Mouse (Mus musculus): ENCODE data around the gene Serpinf1. TPM values are rescaled to one million over a fixed set of nuclear protein-coding genes. Genes with fewer than 3 reads are reported as not detected.

Serpinf1 gene
- polyA plus RNA-seq, 1 experiment from 2014 or later: 29.8 TPM

DNA sequence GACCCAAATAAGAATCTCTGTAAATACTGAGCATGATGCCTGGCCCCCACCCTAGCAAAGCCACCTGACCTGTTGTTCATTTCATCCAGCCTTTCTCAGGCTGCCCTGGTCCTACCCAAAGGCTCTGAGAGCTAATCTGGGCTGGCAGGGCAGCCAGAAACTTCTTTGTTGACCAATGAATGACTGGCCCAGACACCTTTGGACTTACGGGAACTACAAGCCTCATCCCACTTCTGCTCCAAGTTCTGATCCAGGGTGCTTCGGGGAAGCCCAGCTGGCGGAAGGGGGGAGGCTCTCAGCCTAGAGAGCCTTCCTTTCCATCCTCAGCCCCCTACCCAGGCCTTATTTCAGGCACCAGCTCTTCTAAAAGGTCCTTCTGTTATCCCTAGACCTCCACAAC lies 16.3 kb upstream of the Serpinf1 start:
- Histone ChIP-seq H3K9ac (no peak overlapping the region), H3K4me2 (no peak overlapping the region), H3K27me3 (replicated peaks) (no peaks in the 10 kb centered on the region), H3K4me3 (no peak overlapping the region), H3K9me3 (no peaks in the 10 kb centered on the region), H3K36me3 (replicated peaks) (0 out of 2 replicates have a peak, but pooled peaks cover 5% of the 10 kb centered on the region), H3K4me1 (no peaks in the 10 kb centered on the region), H3K27ac (no peak overlapping the region)
- ATAC-seq (replicated peaks): no peak
- 89% methylated on average over 3 of the region's 3 CpGs for WGBS

DNA sequence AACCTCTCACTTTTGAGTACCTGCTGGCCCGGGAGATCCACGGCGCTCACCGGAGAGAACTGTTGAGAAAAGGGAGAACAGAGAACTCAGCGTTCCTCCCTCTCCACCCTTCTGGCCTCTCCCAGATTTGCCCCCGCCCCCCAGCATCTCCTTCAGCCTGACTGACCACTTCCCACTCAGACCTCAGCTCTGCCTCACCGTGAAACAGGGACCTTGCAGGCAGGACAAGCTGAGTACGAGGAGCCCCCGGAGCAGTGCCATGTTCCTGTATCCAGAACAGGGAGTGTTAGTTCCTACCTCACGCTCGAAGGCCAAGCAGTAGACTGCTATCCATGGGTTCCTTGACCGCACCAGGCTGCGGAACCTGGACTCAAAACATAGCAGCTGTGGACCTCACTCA lies 15.7 kb upstream of the Serpinf1 start:
- Histone ChIP-seq H3K4me3 (no peak overlapping the region), H3K4me2 (no peak overlapping the region), H3K4me1 (no peaks in the 10 kb centered on the region), H3K27me3 (replicated peaks) (no peaks in the 10 kb centered on the region), H3K36me3 (replicated peaks) (0 out of 2 replicates have a peak, but pooled peaks cover 5% of the 10 kb centered on the region), H3K27ac (no peak overlapping the region), H3K9ac (no peak overlapping the region), H3K9me3 (no peaks in the 10 kb centered on the region)
- 89% methylated on average over 13 of the region's 13 CpGs for WGBS
- ATAC-seq (replicated peaks): no peak

DNA sequence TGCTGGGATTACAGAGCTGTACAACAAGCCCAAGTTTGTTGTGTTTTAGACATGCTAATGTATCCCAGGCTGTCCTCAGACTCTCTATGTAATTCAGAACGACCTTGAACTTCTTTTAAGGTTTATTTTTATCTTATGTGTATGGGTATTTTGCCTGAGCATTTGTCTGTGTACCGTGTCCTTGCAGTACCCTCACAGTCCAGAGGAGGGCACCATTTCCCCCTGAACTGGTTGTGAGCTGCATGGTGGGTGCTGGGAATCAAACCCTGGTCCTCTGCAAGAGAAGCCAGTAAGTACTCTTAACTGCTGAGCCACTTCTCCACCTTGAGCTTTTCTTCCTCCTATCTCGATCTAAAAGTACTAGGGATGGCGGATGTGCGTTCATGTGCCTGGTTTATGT lies 11.6 kb upstream of the Serpinf1 start:
- H3K9ac ChIP-seq: no peak overlapping the region

DNA sequence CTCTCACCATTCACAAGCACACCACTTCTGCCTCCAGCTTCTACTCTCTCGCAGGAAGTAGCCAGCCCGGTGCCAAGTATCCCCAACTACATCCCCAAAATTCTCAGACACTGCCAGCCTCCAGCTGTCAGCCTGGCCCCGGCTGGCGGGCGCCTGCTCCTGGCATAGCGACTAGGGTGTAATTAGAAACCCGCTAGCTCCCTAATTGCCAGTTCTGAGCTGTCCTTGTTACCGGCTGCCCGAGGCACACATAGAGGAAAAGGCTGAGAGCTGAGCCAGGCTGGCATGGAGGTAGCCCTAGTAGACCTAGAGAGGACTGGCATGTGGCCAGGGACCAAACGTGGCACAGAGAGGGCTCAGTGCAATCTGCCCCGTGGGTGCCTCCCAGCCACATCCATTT lies 8.8 kb upstream of the Serpinf1 start:
- Histone ChIP-seq H3K4me3 (no peak overlapping the region), H3K27me3 (replicated peaks) (no peaks in the 10 kb centered on the region), H3K4me2 (no peak overlapping the region), H3K9ac (no peak overlapping the region), H3K36me3 (replicated peaks) (no peaks in the 10 kb centered on the region), H3K27ac (no peak overlapping the region), H3K9me3 (no peaks in the 10 kb centered on the region), H3K4me1 (no peaks in the 10 kb centered on the region)
- WGBS: 72% methylated on average over 11 of the region's 11 CpGs
- ATAC-seq (replicated peaks): no peak

More for the DNA sequence above, 11.6 kb upstream of the Serpinf1 start:
- Histone ChIP-seq H3K4me2 (no peak overlapping the region), H3K4me1 (no peaks in the 10 kb centered on the region), H3K4me3 (no peak overlapping the region), H3K9me3 (no peaks in the 10 kb centered on the region), H3K27me3 (replicated peaks) (no peaks in the 10 kb centered on the region), H3K36me3 (replicated peaks) (no peaks in the 10 kb centered on the region), H3K27ac (no peak overlapping the region)
- no peak for ATAC-seq (replicated peaks)
- 88% methylated on average over 5 of the region's 5 CpGs for WGBS

DNA sequence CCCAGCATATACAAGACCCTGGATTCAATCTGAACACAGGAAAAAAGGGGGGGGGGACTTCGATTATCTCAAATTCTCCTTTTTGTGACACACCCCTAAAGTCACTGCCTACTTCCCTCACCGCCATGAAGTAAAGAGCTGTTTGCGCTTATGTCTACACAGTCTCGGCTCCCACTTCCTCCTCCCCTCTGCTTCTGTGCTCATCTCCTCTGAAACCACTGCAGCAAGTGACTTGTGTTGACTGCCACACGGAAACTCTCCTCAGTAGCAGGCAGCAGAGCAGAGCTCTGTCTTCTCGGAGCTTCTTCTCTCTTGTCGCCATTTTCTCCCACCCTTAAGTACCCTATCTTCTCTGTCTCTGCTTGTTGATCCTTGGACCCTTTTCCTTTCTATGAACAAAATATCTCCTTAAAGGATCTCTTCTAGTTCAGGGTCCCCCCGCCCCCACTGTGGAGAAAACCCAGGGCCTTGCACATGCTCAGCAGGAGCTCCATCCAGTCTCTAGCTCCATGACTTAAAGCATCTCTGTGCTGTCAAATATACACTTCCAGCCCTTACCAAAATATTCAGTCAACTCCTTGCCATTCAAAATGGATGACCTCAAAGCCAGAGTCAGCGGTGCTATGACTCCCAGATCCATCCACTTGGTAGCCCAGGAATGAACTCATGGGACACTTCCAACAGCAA lies 6.7 kb upstream of the Serpinf1 start:
- 85% methylated on average over 9 of the region's 9 CpGs for WGBS
- H3K4me3 ChIP-seq: no peak overlapping the region
- no peak overlapping the region for H3K27ac ChIP-seq
- H3K4me1 ChIP-seq: no peaks in the 10 kb centered on the region
- ATAC-seq (replicated peaks): no peak
- no peak overlapping the region for H3K9ac ChIP-seq
- no peak overlapping the region for H3K4me2 ChIP-seq
- no peaks in the 10 kb centered on the region for H3K36me3 ChIP-seq (replicated peaks)
- H3K9me3 ChIP-seq: no peaks in the 10 kb centered on the region
- H3K27me3 ChIP-seq (replicated peaks): no peaks in the 10 kb centered on the region

DNA sequence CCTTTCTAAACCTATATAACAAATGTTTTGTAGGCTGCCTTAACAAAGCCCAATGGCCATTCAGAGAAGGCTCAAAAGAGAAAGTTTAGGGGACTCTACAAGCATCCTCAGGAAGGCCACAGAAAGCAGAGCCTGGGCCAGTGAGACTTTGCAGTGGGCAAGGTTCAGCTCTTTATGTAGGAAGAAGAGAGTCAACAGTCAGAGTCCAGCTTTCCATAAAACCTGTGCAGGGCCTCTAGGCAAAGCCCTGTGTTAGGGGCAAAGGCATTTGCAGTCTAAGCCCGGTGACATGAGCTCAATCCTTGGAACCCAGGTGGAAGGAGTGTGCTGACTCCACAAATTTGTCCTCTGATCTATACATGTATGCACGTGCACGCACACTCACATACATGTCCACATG lies 2.0 kb upstream of the Serpinf1 start:
- no peak for ATAC-seq (replicated peaks)
- Histone ChIP-seq H3K4me3 (no peak overlapping the region), H3K9ac (no peak overlapping the region), H3K4me2 (no peak overlapping the region), H3K4me1 (no peaks in the 10 kb centered on the region), H3K9me3 (no peaks in the 10 kb centered on the region), H3K27me3 (replicated peaks) (no peaks in the 10 kb centered on the region), H3K36me3 (replicated peaks) (no peaks in the 10 kb centered on the region), H3K27ac (no peak overlapping the region)
- 86% methylated on average over 3 of the region's 3 CpGs for WGBS

DNA sequence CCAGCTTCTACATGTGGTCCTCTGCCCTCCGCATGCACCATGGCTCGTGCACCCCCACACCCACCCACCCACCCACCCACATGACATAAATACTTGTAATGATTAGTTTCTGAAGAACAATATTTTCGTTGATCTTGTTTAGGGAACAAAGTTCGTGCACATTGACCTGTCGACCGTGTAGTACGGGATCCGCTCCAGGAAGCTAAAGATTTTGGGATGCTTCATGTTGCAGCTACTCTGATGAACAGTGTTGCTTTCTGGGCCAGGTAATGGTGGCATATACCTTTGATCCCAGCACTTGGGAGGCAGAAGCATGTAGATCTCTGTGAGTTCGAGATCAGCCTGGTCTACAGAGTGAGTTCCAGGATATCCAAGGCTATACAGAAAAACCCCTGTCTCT lies 1.5 kb upstream of the Serpinf1 start:
- Histone ChIP-seq H3K36me3 (replicated peaks) (no peaks in the 10 kb centered on the region), H3K4me3 (no peak overlapping the region), H3K4me2 (no peak overlapping the region), H3K4me1 (no peaks in the 10 kb centered on the region), H3K27me3 (replicated peaks) (no peaks in the 10 kb centered on the region), H3K9ac (no peak overlapping the region), H3K9me3 (no peaks in the 10 kb centered on the region), H3K27ac (no peak overlapping the region)
- 91% methylated on average over 9 of the region's 9 CpGs for WGBS
- no peak for ATAC-seq (replicated peaks)

DNA sequence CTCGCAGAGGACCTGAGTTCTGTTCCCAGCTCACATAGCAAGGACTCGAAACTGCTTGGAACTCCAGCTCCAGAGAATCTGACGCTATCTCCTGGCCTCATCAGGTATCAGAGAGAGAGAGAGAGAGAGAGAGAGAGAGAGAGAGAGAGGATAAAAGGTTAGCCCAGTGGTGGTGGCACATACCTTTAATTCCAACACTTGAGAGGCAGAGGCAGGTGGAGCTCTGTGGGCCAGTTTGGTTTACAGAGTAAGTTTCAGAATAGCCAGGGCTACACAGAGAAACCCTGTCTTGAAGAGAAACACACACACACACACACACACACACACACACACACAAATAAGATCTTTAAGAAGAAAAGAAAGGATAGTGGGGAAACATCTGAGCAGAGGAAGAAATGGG lies 590 bp upstream of the Serpinf1 start:
- H3K4me1 ChIP-seq: no peaks in the 10 kb centered on the region
- H3K4me2 ChIP-seq: no peak overlapping the region
- H3K27me3 ChIP-seq (replicated peaks): no peaks in the 10 kb centered on the region
- no peak overlapping the region for H3K4me3 ChIP-seq
- no peaks in the 10 kb centered on the region for H3K9me3 ChIP-seq
- no peak overlapping the region for H3K9ac ChIP-seq
- no peak overlapping the region for H3K27ac ChIP-seq
- no peaks in the 10 kb centered on the region for H3K36me3 ChIP-seq (replicated peaks)
- ATAC-seq (replicated peaks): no peak
- 88% methylated on average over 3 of the region's 3 CpGs for WGBS

DNA sequence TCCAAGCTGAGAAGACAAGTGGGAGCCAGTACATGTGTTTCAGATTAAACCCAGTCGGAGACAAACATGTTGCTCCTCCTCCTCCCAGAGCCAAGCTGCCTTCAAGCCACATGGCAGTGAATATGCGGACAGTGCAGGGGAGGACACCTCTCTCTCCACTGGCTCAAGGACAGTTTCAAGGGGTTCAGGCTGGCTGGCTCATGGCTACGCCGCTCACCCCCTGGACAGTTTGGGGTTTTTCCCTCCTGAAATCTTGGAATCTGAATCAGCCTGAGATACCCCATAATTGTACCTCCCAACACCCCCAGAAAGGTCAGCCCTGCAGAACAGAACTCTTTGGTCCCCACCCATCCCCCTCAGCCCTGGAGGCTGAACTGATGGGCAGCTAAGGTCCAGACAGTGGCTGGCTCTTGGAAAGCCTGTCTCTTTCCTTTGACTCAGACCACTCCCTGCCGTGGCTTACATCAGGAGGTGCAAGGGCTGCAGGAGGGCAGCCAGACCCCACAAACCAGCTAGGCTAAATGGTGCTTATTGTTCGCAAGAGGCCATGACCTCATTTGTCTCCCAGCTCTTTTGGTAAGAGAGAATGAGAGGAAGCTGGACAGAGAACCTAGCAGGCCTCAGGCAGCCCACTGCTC lies 1.0 kb downstream of the Serpinf1 start:
- H3K4me2 ChIP-seq: no peak overlapping the region
- ATAC-seq (replicated peaks): no peak

DNA sequence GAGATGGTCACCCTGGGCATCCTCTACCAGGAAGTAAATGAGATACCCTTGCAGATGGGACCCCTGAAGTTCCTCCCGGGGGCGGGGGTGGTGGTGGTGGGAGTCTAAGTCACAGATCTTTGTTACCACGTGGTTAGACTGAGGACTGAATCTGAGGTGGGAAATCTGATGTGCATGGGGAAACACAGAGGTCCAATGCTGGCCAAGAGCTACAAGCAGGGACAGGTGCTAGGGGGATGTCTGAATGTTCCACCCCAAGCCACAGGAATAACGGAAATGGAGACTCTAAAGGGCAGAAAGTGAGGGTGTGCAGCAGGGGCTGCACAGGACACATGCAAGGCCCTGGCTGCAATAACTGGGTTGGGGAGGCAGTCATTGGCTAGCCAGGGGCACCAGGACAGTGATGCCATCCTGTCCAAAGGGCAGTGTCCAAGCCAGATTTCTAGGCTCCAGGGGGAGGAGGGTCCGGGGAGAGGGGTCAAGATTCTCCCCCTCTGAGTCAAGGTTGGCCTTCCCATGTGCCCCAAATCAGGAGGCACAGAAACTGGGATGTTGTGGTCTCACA lies 1.6 kb downstream of the Serpinf1 start:
- H3K4me1 ChIP-seq: no peaks in the 10 kb centered on the region
- no peak overlapping the region for H3K4me3 ChIP-seq
- no peaks in the 10 kb centered on the region for H3K36me3 ChIP-seq (replicated peaks)
- 73% methylated on average over 5 of the region's 5 CpGs for WGBS
- no peak overlapping the region for H3K4me2 ChIP-seq
- no peaks in the 10 kb centered on the region for H3K9me3 ChIP-seq
- no peak for ATAC-seq (replicated peaks)
- no peaks in the 10 kb centered on the region for H3K27me3 ChIP-seq (replicated peaks)
- no peak overlapping the region for H3K27ac ChIP-seq
- no peak overlapping the region for H3K9ac ChIP-seq

More for the DNA sequence above, 1.0 kb downstream of the Serpinf1 start:
- H3K36me3 ChIP-seq (replicated peaks): no peaks in the 10 kb centered on the region
- 47% methylated on average over 6 of the region's 6 CpGs for WGBS
- H3K9me3 ChIP-seq: no peaks in the 10 kb centered on the region
- no peaks in the 10 kb centered on the region for H3K4me1 ChIP-seq
- no peak overlapping the region for H3K9ac ChIP-seq
- no peak overlapping the region for H3K4me3 ChIP-seq
- no peak overlapping the region for H3K27ac ChIP-seq
- no peaks in the 10 kb centered on the region for H3K27me3 ChIP-seq (replicated peaks)

DNA sequence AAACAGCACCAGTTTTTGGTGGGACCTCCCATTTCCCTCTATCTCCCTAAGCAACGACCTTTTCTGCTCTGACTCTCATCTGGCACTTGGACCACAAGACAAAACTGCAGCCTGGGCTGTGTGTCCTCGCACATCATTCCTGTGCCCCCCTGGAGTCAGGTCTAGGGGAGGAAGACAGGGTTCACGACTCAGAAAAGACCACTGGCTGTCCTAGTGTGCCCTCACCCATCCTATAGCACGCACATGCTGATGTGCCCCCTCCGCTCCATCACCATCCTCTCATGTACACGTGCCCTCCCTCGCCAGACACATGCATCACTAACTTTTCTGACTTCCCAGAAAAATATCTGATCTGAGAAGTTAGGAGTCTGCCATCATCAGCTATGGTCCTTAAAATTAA lies 2.5 kb downstream of the Serpinf1 start:
- Histone ChIP-seq H3K4me1 (no peaks in the 10 kb centered on the region), H3K27me3 (replicated peaks) (no peaks in the 10 kb centered on the region), H3K9ac (no peak overlapping the region), H3K4me3 (no peak overlapping the region), H3K9me3 (no peaks in the 10 kb centered on the region), H3K36me3 (replicated peaks) (no peaks in the 10 kb centered on the region), H3K27ac (no peak overlapping the region), H3K4me2 (no peak overlapping the region)
- 83% methylated on average over 7 of the region's 7 CpGs for WGBS
- ATAC-seq (replicated peaks): no peak

DNA sequence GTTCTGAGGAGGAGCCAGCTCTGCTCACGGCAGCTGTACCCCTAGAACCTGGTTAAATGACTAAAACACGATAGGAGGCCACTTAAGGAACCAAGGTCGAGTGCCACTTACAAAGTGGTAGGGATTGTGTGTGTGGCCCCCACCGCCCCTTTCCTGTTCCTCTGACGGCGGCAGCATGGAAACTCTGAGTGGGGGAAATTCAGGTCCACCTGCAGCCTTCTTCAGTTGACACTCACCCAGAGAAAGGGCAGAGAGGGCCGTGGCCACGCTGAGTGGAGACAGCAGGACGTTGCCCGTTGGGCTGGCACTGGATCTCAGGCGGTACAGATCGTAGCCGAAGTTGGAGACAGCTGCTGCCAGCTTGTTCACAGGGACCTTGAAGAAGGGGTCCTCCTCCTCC lies 6.5 kb downstream of the Serpinf1 start:
- no peaks in the 10 kb centered on the region for H3K36me3 ChIP-seq (replicated peaks)
- ATAC-seq (replicated peaks): no peak
- H3K9me3 ChIP-seq: no peaks in the 10 kb centered on the region
- no peak overlapping the region for H3K9ac ChIP-seq
- no peaks in the 10 kb centered on the region for H3K27me3 ChIP-seq (replicated peaks)
- no peak overlapping the region for H3K27ac ChIP-seq
- H3K4me2 ChIP-seq: no peak overlapping the region
- H3K4me1 ChIP-seq: no peaks in the 10 kb centered on the region
- 88% methylated on average over 13 of the region's 13 CpGs for WGBS
- H3K4me3 ChIP-seq: no peak overlapping the region

DNA sequence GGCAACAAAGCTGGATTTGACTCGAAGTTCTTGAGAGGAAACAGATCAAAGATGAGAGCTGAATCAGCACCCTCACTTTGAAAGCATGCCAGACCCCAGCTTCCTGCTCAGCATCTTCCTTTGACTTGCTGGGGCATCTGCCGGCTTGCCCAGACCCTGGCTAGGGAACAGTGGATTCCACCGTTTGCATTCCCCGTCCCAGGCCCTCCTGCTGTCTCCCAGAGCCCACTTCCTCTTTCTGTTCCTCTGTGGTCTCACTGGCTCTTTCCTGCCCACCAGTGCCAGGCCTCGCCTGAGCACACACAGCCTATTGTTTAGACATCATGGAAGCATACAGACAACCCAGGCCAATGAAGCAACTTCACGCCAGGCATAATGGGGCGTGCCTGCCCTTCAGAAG lies 7.4 kb downstream of the Serpinf1 start:
- Histone ChIP-seq H3K9me3 (no peaks in the 10 kb centered on the region), H3K9ac (no peak overlapping the region), H3K36me3 (replicated peaks) (no peaks in the 10 kb centered on the region), H3K4me1 (no peaks in the 10 kb centered on the region), H3K27me3 (replicated peaks) (no peaks in the 10 kb centered on the region), H3K27ac (no peak overlapping the region), H3K4me3 (no peak overlapping the region), H3K4me2 (no peak overlapping the region)
- no peak for ATAC-seq (replicated peaks)
- 43% methylated on average over 7 of the region's 7 CpGs for WGBS
